Mouse (Mus musculus) cerebellum, postnatal 14 days (tissue): ENCODE measurements around the gene Ctbp2.

Source experiments
- DNase-seq, 2 experiments: peaks; one replicate each; pipeline ENCODE4 v3.0.0; 2021; ENCODE audit warnings: mixed read lengths in 2 of 2

Ctbp2 gene

GRCm38 (mm10) chr7:133085408-133085807, 38.7 kb downstream of the Ctbp2 start:
- DNase-seq, result no peak

GRCm38 (mm10) chr7:133083936-133084614, 40.1 kb downstream of the Ctbp2 start:
- no peak for DNase-seq

- DNase-seq, result no peak
These were observed 45.2 kb downstream of the Ctbp2 start for GRCm38 (mm10) chr7:133078929-133079328.

- peak; percentile 43 to 69 for DNase-seq
These were observed 49.6 kb downstream of the Ctbp2 start for GRCm38 (mm10) chr7:133074462-133075133.

- no peak for DNase-seq
These were observed 51.0 kb downstream of the Ctbp2 start for GRCm38 (mm10) chr7:133073147-133073651.

- no peak for DNase-seq
These were observed 51.6 kb downstream of the Ctbp2 start for GRCm38 (mm10) chr7:133072535-133072934.

GRCm38 (mm10) chr7:133067321-133067841, 56.8 kb downstream of the Ctbp2 start:
- DNase-seq, result peak; percentile 42 to 51

- DNase-seq, result peak; percentile 70 to 81
These were observed 57.4 kb downstream of the Ctbp2 start for GRCm38 (mm10) chr7:133066776-133067175.

- DNase-seq, result no peak
These were observed 62.1 kb downstream of the Ctbp2 start for GRCm38 (mm10) chr7:133062055-133062454.

GRCm38 (mm10) chr7:133060170-133060569, 64.0 kb downstream of the Ctbp2 start:
- DNase-seq, result peak; percentile 52 to 56

- DNase-seq, result peak in 1 of 2 experiments; percentile 24
These were observed 64.5 kb downstream of the Ctbp2 start for GRCm38 (mm10) chr7:133059517-133060104.

- peak; percentile 42 to 43 for DNase-seq
These were observed 65.0 kb downstream of the Ctbp2 start for GRCm38 (mm10) chr7:133059150-133059509.

- DNase-seq, result no peak
These were observed 65.5 kb downstream of the Ctbp2 start for GRCm38 (mm10) chr7:133058496-133059149.

- DNase-seq, result no peak
These were observed 67.2 kb downstream of the Ctbp2 start for GRCm38 (mm10) chr7:133056924-133057323.

GRCm38 (mm10) chr7:133054486-133054885, 69.7 kb downstream of the Ctbp2 start:
- DNase-seq, result peak in 1 of 2 experiments; percentile 42

GRCm38 (mm10) chr7:133053757-133054156, 70.4 kb downstream of the Ctbp2 start:
- DNase-seq, result no peak

- no peak for DNase-seq
These were observed 71.3 kb downstream of the Ctbp2 start for GRCm38 (mm10) chr7:133052819-133053218.

GRCm38 (mm10) chr7:133050681-133051080, 73.5 kb downstream of the Ctbp2 start:
- DNase-seq, result no peak

GRCm38 (mm10) chr7:133048085-133048630, 76.0 kb downstream of the Ctbp2 start:
- peak; percentile 48 to 55 for DNase-seq

- no peak for DNase-seq
These were observed 76.9 kb downstream of the Ctbp2 start for GRCm38 (mm10) chr7:133047287-133047686.

- no peak for DNase-seq
These were observed 79.4 kb downstream of the Ctbp2 start for GRCm38 (mm10) chr7:133044721-133045120.

- no peak for DNase-seq
These were observed 82.4 kb downstream of the Ctbp2 start for GRCm38 (mm10) chr7:133041784-133042183.
